Mouse (Mus musculus): ENCODE data around the gene Gm13871.
"Not testable (repeated sequence)": the region's sequence is repeated elsewhere in the genome, so short reads cannot be mapped to it uniquely, and the experiment has no call there.

Gene Gm13871

GRCm38 (mm10) chr4:73905853-73906252 lies at the start of gene Gm13871:
Gene Gm13871 (minus strand): TSS chr4:73905953.
- DNase-seq: not testable (repeated sequence)

DNA sequence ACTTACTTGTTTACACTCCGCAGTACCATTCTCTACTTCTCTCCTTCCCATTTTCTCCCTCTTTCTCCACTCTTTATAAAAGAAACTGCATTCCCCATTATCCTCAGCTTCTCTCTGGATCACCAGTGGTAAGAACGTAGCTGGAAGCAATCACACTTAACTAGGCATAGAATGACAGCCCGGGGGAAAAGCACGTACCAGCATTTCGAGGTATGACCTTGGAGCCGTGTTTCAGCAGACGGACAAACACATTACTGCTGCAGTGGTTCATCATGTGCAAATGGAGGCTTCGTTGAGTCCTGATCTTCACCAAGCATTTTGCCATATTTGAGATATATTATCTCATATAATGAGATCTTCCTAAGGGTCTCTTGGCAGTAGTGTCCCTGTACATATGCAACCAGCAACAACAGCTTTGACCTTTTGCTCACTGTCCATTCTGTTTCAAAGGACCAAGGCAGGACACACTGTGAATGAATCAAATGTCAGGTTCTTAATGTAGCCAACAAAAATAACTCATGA lies 44.7 kb upstream of the Gm13871 start, which contains the start of gene 2310002L09Rik:
Gene 2310002L09Rik (minus strand): TSS at position 472 of the 522 bp plus-strand sequence.
- DNase-seq: no peak

- DNase-seq: not testable (repeated sequence)
Measured at GRCm38 (mm10) chr4:73920660-73921059, 14.9 kb upstream of the Gm13871 start, which contains the start of gene Gm11756. Gene Gm11756 (minus strand): TSS chr4:73920760.

DNA sequence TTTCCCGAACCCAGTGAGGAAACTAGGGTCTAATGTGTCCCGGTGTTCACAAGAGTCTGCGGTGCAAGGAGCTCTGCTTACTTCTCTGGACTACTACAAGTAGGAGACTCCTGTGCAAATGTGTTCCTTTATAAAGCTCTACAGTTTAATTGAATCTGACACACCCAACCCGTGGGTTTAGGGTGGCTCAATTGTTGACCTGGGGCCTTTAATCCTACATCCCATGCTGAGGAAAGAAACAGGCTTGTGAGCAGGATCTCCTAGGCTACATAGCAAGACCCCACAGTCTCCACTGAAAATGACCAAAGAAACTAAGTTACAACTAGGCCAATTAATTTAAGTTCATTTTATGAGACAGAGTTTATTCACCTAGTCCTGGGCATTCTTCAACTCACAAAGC lies 14.7 kb downstream of the Gm13871 start, which contains the start of gene Gm11757:
Gene Gm11757 (minus strand): TSS at position 101 of the 400 bp plus-strand sequence.
- not testable (repeated sequence) for DNase-seq

GRCm38 (mm10) chr4:73876166-73876565 lies 29.6 kb downstream of the Gm13871 start, which contains the start of gene Gm11758:
Gene Gm11758 (minus strand): TSS chr4:73876266.
- not testable (repeated sequence) for DNase-seq

Measured in kidney, adult 11 months (tissue).